Mouse (Mus musculus): Measurements from ENCODE around the gene Atoh8. TPM values are rescaled to one million over a fixed set of nuclear protein-coding genes. Genes with fewer than 3 reads are reported as not detected.

Gene Atoh8
- polyA plus RNA-seq, 1 experiment: 5.5 TPM

- DNase-seq (ENCODE audit: low read depth, low spot score): peak; percentile 65
- 21% methylated on average over 20 of the region's 20 CpGs for WGBS
Measured at GRCm38 (mm10) chr6:72164321-72165275, 70.8 kb downstream of the Atoh8 start.

- WGBS: 44% methylated on average over 19 of the region's 19 CpGs
- DNase-seq (ENCODE audit: low read depth, low spot score): no peak
Measured at GRCm38 (mm10) chr6:72162155-72162890, 73.1 kb downstream of the Atoh8 start.

- DNase-seq (ENCODE audit: low read depth, low spot score): no peak
- WGBS: 54% methylated on average over 5 of the region's 5 CpGs
Measured at GRCm38 (mm10) chr6:72161751-72162150, 73.6 kb downstream of the Atoh8 start.

GRCm38 (mm10) chr6:72160991-72161390, 74.4 kb downstream of the Atoh8 start:
- WGBS: 77% methylated on average over 3 of the region's 3 CpGs
- DNase-seq (ENCODE audit: low read depth, low spot score): no peak

- WGBS: 52% methylated on average over 10 of the region's 10 CpGs
- no peak for DNase-seq (ENCODE audit: low read depth, low spot score)
Measured at GRCm38 (mm10) chr6:72159861-72160395, 75.4 kb downstream of the Atoh8 start.

- 85% methylated on average over 8 of the region's 8 CpGs for WGBS
- DNase-seq (ENCODE audit: low read depth, low spot score): no peak
Measured at GRCm38 (mm10) chr6:72158966-72159764, 76.2 kb downstream of the Atoh8 start.

Other genes starting within 250 kb of the Atoh8 start
- 2.6 and 3.2 TPM in 2 replicates for gene St3gal5, start 138.0 kb downstream of the Atoh8 start, polyA plus RNA-seq (2012; rRNA removed)
- 0.25 and 0.49 TPM in 2 replicates for gene Sftpb, start 69.0 kb upstream of the Atoh8 start, polyA plus RNA-seq (2012; rRNA removed)
- 16.6 and 19.7 TPM in 2 replicates for gene Usp39, start 109.6 kb upstream of the Atoh8 start, polyA plus RNA-seq (2012; rRNA removed)
- 9.5 and 17.9 TPM in 2 replicates for gene 0610030E20Rik, start 111.7 kb upstream of the Atoh8 start, polyA plus RNA-seq (2012; rRNA removed)
- gene Tmem150a, start 119.9 kb upstream of the Atoh8 start, polyA plus RNA-seq (2012; rRNA removed): 13.4 and 16.6 TPM in 2 replicates
- gene Rnf181, start 131.4 kb upstream of the Atoh8 start, polyA plus RNA-seq (2012; rRNA removed): 82.5 and 102 TPM in 2 replicates
- gene Vamp5, start 144.9 kb upstream of the Atoh8 start, polyA plus RNA-seq (2012; rRNA removed): 19.3 and 21.7 TPM in 2 replicates
- gene Vamp8, start 155.1 kb upstream of the Atoh8 start, polyA plus RNA-seq (2012; rRNA removed): 280 and 288 TPM in 2 replicates
- gene Ggcx, start 178.7 kb upstream of the Atoh8 start, polyA plus RNA-seq (2012; rRNA removed): 9.3 and 12.4 TPM in 2 replicates
- gene Mat2a, start 204.0 kb upstream of the Atoh8 start, polyA plus RNA-seq (2012; rRNA removed): 50.9 and 66.5 TPM in 2 replicates